Mouse (Mus musculus): ENCODE measurements at regions not wholly inside any gene's neighbourhood (a gene's known extent, or its start where the extent isn't known, plus 50 kb on each side); places are given as distances from the start of the nearest gene placed in this dataset.

GRCm38 (mm10) chr14:97170841-97171240, 651.9 kb upstream of the Klhl1 start:
- Histone ChIP-seq H3K4me3 (no peak overlapping the region), H3K27me3 (no peaks in the 10 kb centered on the region), H3K9ac (replicated peaks) (no peak overlapping the region), H3K36me3 (no peaks in the 10 kb centered on the region), H3K27ac (replicated peaks) (no peak overlapping the region), H3K4me2 (replicated peaks) (no peak overlapping the region), H3K9me3 (no peaks in the 10 kb centered on the region), H3K4me1 (no peaks in the 10 kb centered on the region)
- 69% methylated on average over 2 of the region's 2 CpGs for WGBS
- 0 out of 2 replicates have a peak, but pooled peaks have one; percentile 51 for ATAC-seq (replicated peaks)

- peak; percentile 76; the same call in 1 of the 2 replicates for ATAC-seq (replicated peaks)
- Histone ChIP-seq H3K27ac (replicated peaks) (no peak overlapping the region), H3K4me3 (no peak overlapping the region), H3K27me3 (no peaks in the 10 kb centered on the region), H3K9me3 (no peaks in the 10 kb centered on the region), H3K9ac (replicated peaks) (no peak overlapping the region), H3K4me2 (replicated peaks) (no peak overlapping the region), H3K36me3 (no peaks in the 10 kb centered on the region), H3K4me1 (no peaks in the 10 kb centered on the region)
- WGBS = 74% methylated on average over 2 of the region's 2 CpGs
These were observed 646.9 kb upstream of the Klhl1 start for GRCm38 (mm10) chr14:97165793-97166192.

- no peak for ATAC-seq (replicated peaks)
- H3K4me1 ChIP-seq = no peaks in the 10 kb centered on the region
- no peak overlapping the region for H3K27ac ChIP-seq (replicated peaks)
- H3K27me3 ChIP-seq = no peaks in the 10 kb centered on the region
- WGBS = 83% methylated on average over 9 of the region's 9 CpGs
- H3K9ac ChIP-seq (replicated peaks) = no peak overlapping the region
- H3K36me3 ChIP-seq = no peaks in the 10 kb centered on the region
- H3K9me3 ChIP-seq = no peaks in the 10 kb centered on the region
- no peak overlapping the region for H3K4me2 ChIP-seq (replicated peaks)
- no peak overlapping the region for H3K4me3 ChIP-seq
These were observed 630.2 kb upstream of the Klhl1 start for GRCm38 (mm10) chr14:97148997-97149653.

GRCm38 (mm10) chr14:97115918-97116635, 597.2 kb upstream of the Klhl1 start:
- no peak overlapping the region for H3K4me2 ChIP-seq (replicated peaks)
- no peak for ATAC-seq (replicated peaks)

GRCm38 (mm10) chr14:97101090-97101675, 582.3 kb upstream of the Klhl1 start:
- no peak overlapping the region for H3K27ac ChIP-seq (replicated peaks)
- no peaks in the 10 kb centered on the region for H3K36me3 ChIP-seq
- ATAC-seq (replicated peaks) = peak; percentile 93
- WGBS = 11% methylated on average over 4 of the region's 4 CpGs
- H3K4me1 ChIP-seq = peaks cover 5% of the 10 kb centered on the region
- no peaks in the 10 kb centered on the region for H3K27me3 ChIP-seq
- no peak overlapping the region for H3K4me2 ChIP-seq (replicated peaks)
- H3K9ac ChIP-seq (replicated peaks) = no peak overlapping the region
- no peaks in the 10 kb centered on the region for H3K9me3 ChIP-seq
- no peak overlapping the region for H3K4me3 ChIP-seq

More at GRCm38 (mm10) chr14:97115918-97116635, 597.2 kb upstream of the Klhl1 start:
- 92% methylated on average over 8 of the region's 8 CpGs for WGBS
- Histone ChIP-seq H3K4me3 (no peak overlapping the region), H3K36me3 (no peaks in the 10 kb centered on the region), H3K27ac (replicated peaks) (no peak overlapping the region), H3K9ac (replicated peaks) (no peak overlapping the region), H3K9me3 (no peaks in the 10 kb centered on the region), H3K4me1 (no peaks in the 10 kb centered on the region), H3K27me3 (no peaks in the 10 kb centered on the region)

GRCm38 (mm10) chr14:97093389-97093788, 574.5 kb upstream of the Klhl1 start:
- Histone ChIP-seq H3K27ac (replicated peaks) (no peak overlapping the region), H3K9me3 (no peaks in the 10 kb centered on the region), H3K27me3 (no peaks in the 10 kb centered on the region), H3K4me3 (no peak overlapping the region), H3K9ac (replicated peaks) (no peak overlapping the region), H3K4me2 (replicated peaks) (no peak overlapping the region), H3K4me1 (no peaks in the 10 kb centered on the region), H3K36me3 (no peaks in the 10 kb centered on the region)
- 90% methylated on average over 7 of the region's 7 CpGs for WGBS
- ATAC-seq (replicated peaks) = no peak

GRCm38 (mm10) chr14:97088863-97089262, 570.0 kb upstream of the Klhl1 start:
- Histone ChIP-seq H3K27me3 (no peaks in the 10 kb centered on the region), H3K4me1 (no peaks in the 10 kb centered on the region), H3K27ac (replicated peaks) (no peak overlapping the region), H3K36me3 (no peaks in the 10 kb centered on the region), H3K4me3 (no peak overlapping the region), H3K9ac (replicated peaks) (no peak overlapping the region), H3K9me3 (no peaks in the 10 kb centered on the region), H3K4me2 (replicated peaks) (no peak overlapping the region)
- WGBS = 95% methylated on average over 4 of the region's 4 CpGs
- no peak for ATAC-seq (replicated peaks)

- no peaks in the 10 kb centered on the region for H3K4me1 ChIP-seq
- no peak for ATAC-seq (replicated peaks)
- WGBS = 34% methylated on average over 2 of the region's 2 CpGs
- H3K4me3 ChIP-seq = no peak overlapping the region
- no peak overlapping the region for H3K9ac ChIP-seq (replicated peaks)
- H3K36me3 ChIP-seq = no peaks in the 10 kb centered on the region
- no peaks in the 10 kb centered on the region for H3K9me3 ChIP-seq
- no peak overlapping the region for H3K4me2 ChIP-seq (replicated peaks)
- no peaks in the 10 kb centered on the region for H3K27me3 ChIP-seq
- H3K27ac ChIP-seq (replicated peaks) = no peak overlapping the region
These were observed 568.4 kb upstream of the Klhl1 start for GRCm38 (mm10) chr14:97087346-97087745.

- peak; percentile 43; the same call in 1 of the 2 replicates for ATAC-seq (replicated peaks)
- Histone ChIP-seq H3K27ac (replicated peaks) (no peak overlapping the region), H3K4me3 (no peak overlapping the region), H3K9me3 (no peaks in the 10 kb centered on the region), H3K36me3 (no peaks in the 10 kb centered on the region), H3K27me3 (no peaks in the 10 kb centered on the region), H3K9ac (replicated peaks) (no peak overlapping the region), H3K4me1 (no peaks in the 10 kb centered on the region), H3K4me2 (replicated peaks) (no peak overlapping the region)
- WGBS = 35% methylated on average over 5 of the region's 5 CpGs
These were observed 567.7 kb upstream of the Klhl1 start for GRCm38 (mm10) chr14:97086363-97087309.

GRCm38 (mm10) chr14:97074808-97075207, 555.9 kb upstream of the Klhl1 start:
- ATAC-seq (replicated peaks) = no peak

GRCm38 (mm10) chr14:97068770-97069169, 549.9 kb upstream of the Klhl1 start:
- H3K4me3 ChIP-seq = no peak overlapping the region
- peak overlapping the region; percentile 46 for H3K27ac ChIP-seq (replicated peaks)

More at GRCm38 (mm10) chr14:97074808-97075207, 555.9 kb upstream of the Klhl1 start:
- no peaks in the 10 kb centered on the region for H3K4me1 ChIP-seq
- no peaks in the 10 kb centered on the region for H3K27me3 ChIP-seq
- H3K4me2 ChIP-seq (replicated peaks) = no peak overlapping the region
- no peak overlapping the region for H3K27ac ChIP-seq (replicated peaks)
- no peak overlapping the region for H3K4me3 ChIP-seq
- 90% methylated on average over 3 of the region's 3 CpGs for WGBS
- no peaks in the 10 kb centered on the region for H3K9me3 ChIP-seq
- H3K9ac ChIP-seq (replicated peaks) = no peak overlapping the region
- H3K36me3 ChIP-seq = no peaks in the 10 kb centered on the region

More at GRCm38 (mm10) chr14:97068770-97069169, 549.9 kb upstream of the Klhl1 start:
- H3K9me3 ChIP-seq = no peaks in the 10 kb centered on the region
- no peaks in the 10 kb centered on the region for H3K27me3 ChIP-seq
- H3K36me3 ChIP-seq = no peaks in the 10 kb centered on the region
- peak; percentile 78 for ATAC-seq (replicated peaks)
- WGBS = 12% methylated on average over 3 of the region's 3 CpGs
- H3K4me1 ChIP-seq = peaks cover 4% of the 10 kb centered on the region; the same call in 1 of the 2 replicates
- no peak overlapping the region for H3K4me2 ChIP-seq (replicated peaks)
- no peak overlapping the region for H3K9ac ChIP-seq (replicated peaks)

All from forebrain, embryonic 15.5 days (tissue).